Mouse (Mus musculus) kidney, postnatal 0 days (tissue): ENCODE results near the gene Ffar4. TPM values are rescaled to one million over a fixed set of nuclear protein-coding genes. Genes with fewer than 3 reads are reported as not detected.

Experiments
- ATAC-seq: fragments of 200-750 bp; cut with Nextera tagmentation; replicated peaks from 2 replicates; pipeline ENCODE4 v1.8.0; 2017; ENCODE audit warnings: low read depth, moderate number of reproducible peaks, moderate TSS enrichment, moderate library complexity; ENCODE audit not compliant: low FRiP score
- DNase-seq: peaks from one replicate; pipeline ENCODE4 v3.0.0-alpha.2; 2016; ENCODE audit warnings: low spot score
- H3K27ac ChIP-seq: fragments of 300-500 bp; sonication (generic); 2 replicates; pipeline ENCODE4 v1.5.1; 2014; ENCODE audit warnings: mild to moderate bottlenecking
- H3K27me3 ChIP-seq: fragments of 300-500 bp; sonication (generic); 2 replicates; pipeline ENCODE4 v1.6.1; 2014; ENCODE audit warnings: low read length, mixed read lengths; ENCODE audit not compliant: insufficient read depth
- H3K36me3 ChIP-seq: fragments of 300-500 bp; sonication (generic); 2 replicates; pipeline ENCODE4 v1.6.1; 2014; ENCODE audit warnings: low read length, mixed read lengths; ENCODE audit not compliant: insufficient read depth
- H3K4me1 ChIP-seq: fragments of 300-500 bp; sonication (generic); replicated peaks from 2 replicates; pipeline ENCODE4 v1.6.1; 2014; ENCODE audit warnings: antibody characterized with exemption, low read length, mixed read lengths; ENCODE audit not compliant: insufficient read depth
- H3K4me2 ChIP-seq: fragments of 300-500 bp; sonication (generic); 2 replicates; pipeline ENCODE4 v1.6.1; 2014; ENCODE audit warnings: mild to moderate bottlenecking, low read length, moderate library complexity, mixed read lengths
- H3K4me3 ChIP-seq: fragments of 300-500 bp; sonication (generic); replicated peaks from 2 replicates; pipeline ENCODE4 v1.5.1; 2014; ENCODE audit warnings: low read depth, low read length
- H3K9ac ChIP-seq: fragments of 300-500 bp; sonication (generic); 2 replicates; pipeline ENCODE4 v1.6.1; 2014; ENCODE audit warnings: low read depth, low read length
- H3K9me3 ChIP-seq: fragments of 300-500 bp; sonication (generic); replicated peaks from 2 replicates; pipeline ENCODE4 v1.6.1; 2016; ENCODE audit warnings: low read length, inconsistent platforms, mixed read lengths
- CTCF ChIP-seq: IDR thresholded peaks from 2 replicates; pipeline ENCODE4 v1.5.1; 2016; ENCODE audit warnings: antibody characterized with exemption, low read depth, mild to moderate bottlenecking, moderate library complexity
- WGBS: fragments of 180-500 bp; shearing (Covaris S2); extraction: QIAGEN DNeasy Blood & Tissue Kit; methylation state at CpG from one replicate; pipeline ENCODE4 v1.1.7; 2014; 5-methylcytosine and 5-hydroxymethylcytosine counted together
- polyA plus RNA-seq: library from polyadenylated mRNA; unstranded; fragments of >200 nt; fragmentation: Nextera tagmentation; extraction: Ambion mirVana; gene quantifications from 2 replicates; pipeline ENCODE4 v1.2.1, GENCODE M21; 2015

Gene Ffar4
- polyA plus RNA-seq, 1 experiment from 2014 or later, result 2.6 TPM

GRCm38 (mm10) chr19:38112575-38112974 lies 15.7 kb downstream of the Ffar4 start:
- ATAC-seq (no peak), DNase-seq (no peak)
- H3K4me1 ChIP-seq, result no peaks in the 10 kb centered on the region
- H3K4me2 ChIP-seq, result no peak overlapping the region
- no peak for TF ChIP-seq CTCF
- WGBS, result 54% methylated on average over 4 of the region's 4 CpGs
- no peaks in the 10 kb centered on the region for H3K27me3 ChIP-seq
- no peak overlapping the region for H3K4me3 ChIP-seq
- H3K9me3 ChIP-seq, result no peaks in the 10 kb centered on the region
- no peaks in the 10 kb centered on the region for H3K36me3 ChIP-seq
- no peak overlapping the region for H3K27ac ChIP-seq
- H3K9ac ChIP-seq, result no peak overlapping the region

GRCm38 (mm10) chr19:38114834-38115491 lies 18.1 kb downstream of the Ffar4 start:
- Histone ChIP-seq H3K4me3 (no peak overlapping the region), H3K36me3 (no peaks in the 10 kb centered on the region), H3K9me3 (no peaks in the 10 kb centered on the region), H3K9ac (no peak overlapping the region), H3K4me1 (no peaks in the 10 kb centered on the region), H3K27me3 (no peaks in the 10 kb centered on the region), H3K4me2 (no peak overlapping the region), H3K27ac (no peak overlapping the region)
- 88% methylated on average over 7 of the region's 7 CpGs for WGBS
- TF ChIP-seq CTCF, result no peak
- no peak for DNase-seq
- no peak for ATAC-seq

- Histone ChIP-seq H3K9me3 (no peaks in the 10 kb centered on the region), H3K4me2 (no peak overlapping the region), H3K27me3 (peaks cover 16% of the 10 kb centered on the region), H3K4me3 (no peak overlapping the region), H3K27ac (no peak overlapping the region), H3K36me3 (no peaks in the 10 kb centered on the region), H3K4me1 (no peaks in the 10 kb centered on the region), H3K9ac (no peak overlapping the region)
- DNase-seq, result no peak
- 81% methylated on average over 5 of the region's 5 CpGs for WGBS
- ATAC-seq, result no peak
- TF ChIP-seq CTCF, result no peak
Measured at GRCm38 (mm10) chr19:38120123-38120760, 23.4 kb downstream of the Ffar4 start.

- no peak overlapping the region for H3K9ac ChIP-seq
- no peaks in the 10 kb centered on the region for H3K36me3 ChIP-seq
- no peaks in the 10 kb centered on the region for H3K9me3 ChIP-seq
- ATAC-seq (no peak), DNase-seq (no peak)
- H3K4me1 ChIP-seq, result no peaks in the 10 kb centered on the region
- TF ChIP-seq CTCF, result no peak
- 28% methylated on average over 9 of the region's 9 CpGs for WGBS
- peaks cover 16% of the 10 kb centered on the region for H3K27me3 ChIP-seq
- peak overlapping the region; percentile 94 for H3K4me2 ChIP-seq
- H3K27ac ChIP-seq, result no peak overlapping the region
- peak overlapping the region; percentile 49 for H3K4me3 ChIP-seq
Measured at GRCm38 (mm10) chr19:38123921-38124320, 27.1 kb downstream of the Ffar4 start.

GRCm38 (mm10) chr19:38124401-38125218 lies 27.7 kb downstream of the Ffar4 start:
- no peaks in the 10 kb centered on the region for H3K9me3 ChIP-seq
- peak; percentile 22 for DNase-seq
- TF ChIP-seq CTCF, result no peak

GRCm38 (mm10) chr19:38125219-38125610 lies 28.3 kb downstream of the Ffar4 start, which contains the start of gene Rbp4:
Gene Rbp4 (minus strand): TSS chr19:38125281.
- H3K27me3 ChIP-seq, result peaks cover 16% of the 10 kb centered on the region
- no peaks in the 10 kb centered on the region for H3K9me3 ChIP-seq
- peak within 1 kb of the TSS; percentile 46; the same call in 1 of the 2 replicates for H3K9ac ChIP-seq
- H3K36me3 ChIP-seq, result no peaks in the 10 kb centered on the region
- TF ChIP-seq CTCF, result no peak
- DNase-seq (no peak), ATAC-seq (no peak)
- no peak within 1 kb of the TSS for H3K27ac ChIP-seq
- H3K4me2 ChIP-seq, result peak within 1 kb of the TSS; percentile 94
- peak within 1 kb of the TSS; percentile 49 for H3K4me3 ChIP-seq
- no peaks in the 10 kb centered on the region for H3K4me1 ChIP-seq
- WGBS, result 63% methylated on average over 6 of the region's 6 CpGs

More at GRCm38 (mm10) chr19:38124401-38125218, 27.7 kb downstream of the Ffar4 start:
- under 1% methylated on average over 66 of the region's 77 CpGs for WGBS
- Histone ChIP-seq H3K36me3 (no peaks in the 10 kb centered on the region), H3K27me3 (peaks cover 16% of the 10 kb centered on the region), H3K4me2 (peak overlapping the region; percentile 94), H3K4me3 (peak overlapping the region; percentile 49), H3K9ac (peak overlapping the region; percentile 46; the same call in 1 of the 2 replicates), H3K4me1 (no peaks in the 10 kb centered on the region), H3K27ac (no peak overlapping the region)
- ATAC-seq, result peak; percentile 74
